Mouse (Mus musculus) G1E (cell line): ENCODE data around the gene Creb3l2.

Experiments
- CTCF ChIP-seq: IDR thresholded peaks from 2 replicates; pipeline ENCODE4 v1.5.1; 2012; ENCODE audit warnings: low read depth, low read length, inconsistent platforms, mixed read lengths
- GATA1 ChIP-seq: IDR thresholded peaks from 2 replicates; pipeline ENCODE4 v1.6.1; 2012; ENCODE audit warnings: borderline replicate concordance, low read length, inconsistent platforms, mixed read lengths
- GATA2 ChIP-seq: IDR thresholded peaks from 2 replicates; pipeline ENCODE4 v1.6.1; 2012; ENCODE audit warnings: low read depth, low read length, inconsistent platforms, borderline replicate concordance
- POLR2AphosphoS5 ChIP-seq: IDR thresholded peaks from 2 replicates; pipeline ENCODE4 v1.6.1; 2012; ENCODE audit warnings: low read depth, low read length, inconsistent platforms; ENCODE audit not compliant: insufficient replicate concordance

GRCm38 (mm10) chr6:37416743-37417142, 25.2 kb downstream of the Creb3l2 start:
- TF ChIP-seq CTCF, result no peak
- no peak for TF ChIP-seq POLR2AphosphoS5
- no peak for TF ChIP-seq GATA1
- no peak for TF ChIP-seq GATA2
